Mouse (Mus musculus) heart, adult 2 months (tissue): ENCODE data around the gene Brca2.

Source experiments
- CTCF ChIP-seq: fragments of 200-600 bp; IDR thresholded peaks from 2 replicates; pipeline ENCODE4 v1.8.1; 2022; ENCODE audit warnings: antibody characterized with exemption, mild to moderate bottlenecking, moderate library complexity
- EP300 ChIP-seq: fragments of 200-500 bp; IDR thresholded peaks from 2 replicates; pipeline ENCODE4 v1.6.1; 2011; ENCODE audit warnings: low read depth, low read length, control low read depth; ENCODE audit not compliant: insufficient read depth
- POLR2A ChIP-seq: fragments of 200-500 bp; IDR thresholded peaks from 2 replicates; pipeline ENCODE4 v1.6.1; 2011; ENCODE audit warnings: mild to moderate bottlenecking, low read depth, low read length, control low read depth; ENCODE audit not compliant: insufficient read depth

- TF ChIP-seq CTCF (no peak), POLR2A (peak; percentile 82), EP300 (0 out of 2 replicates have a peak, but pooled peaks have one; percentile 42)
Observed at GRCm38 (mm10) chr5:150521937-150522866, at the start of gene Brca2.
